Mouse (Mus musculus) cerebellum, adult 9-10 months (tissue): ENCODE measurements at regions not wholly inside any gene's neighbourhood (a gene's known extent, or its start where the extent isn't known, plus 50 kb on each side); places are given as distances from the start of the nearest gene placed in this dataset.
"Not testable (repeated sequence)": the region's sequence is repeated elsewhere in the genome, so short reads cannot be mapped to it uniquely, and the experiment has no call there.

Experiments
- DNase-seq: peaks from one replicate; pipeline ENCODE4 v3.0.0; 2022

DNA sequence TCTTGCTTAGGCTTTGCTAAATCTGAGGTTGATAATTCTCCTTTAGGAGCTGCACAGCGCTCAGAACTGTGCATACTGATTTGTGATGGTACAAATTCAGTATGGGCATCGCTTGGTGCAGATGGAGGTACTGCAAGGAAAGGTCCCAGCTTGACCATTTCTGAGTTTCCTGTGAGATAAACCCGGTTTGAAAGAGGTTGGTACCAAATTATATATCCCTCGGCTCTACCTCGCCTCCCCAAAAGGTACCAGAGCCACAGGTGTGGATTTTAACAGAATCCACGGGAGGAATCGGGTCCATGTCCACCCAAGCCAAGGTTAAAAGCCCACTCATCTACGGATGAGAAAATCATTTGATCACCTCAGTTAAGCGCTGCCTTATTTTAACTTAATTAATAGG lies 172.5 kb upstream of the Zfp808 start:
- not testable (repeated sequence) for DNase-seq

DNA sequence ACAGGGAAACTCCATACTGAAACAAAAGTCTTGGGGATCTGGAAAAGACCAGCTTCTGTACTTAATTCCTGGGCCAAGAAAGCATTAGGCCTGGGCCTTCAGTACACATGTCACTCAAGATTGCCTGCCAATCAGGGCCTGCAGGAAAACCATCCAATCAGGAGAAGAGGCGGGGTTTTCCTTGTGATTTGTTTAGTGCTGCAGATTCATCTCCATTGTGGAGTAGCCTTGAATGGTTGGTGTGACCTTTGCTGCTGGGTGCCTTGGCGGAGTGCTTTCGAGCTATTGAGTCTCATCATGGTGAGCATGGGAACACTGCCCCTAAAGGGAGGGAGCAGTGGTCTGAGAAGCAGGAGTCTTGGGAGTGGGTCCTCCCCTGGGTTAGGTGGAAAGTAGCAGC lies 150.8 kb upstream of the Zfp808 start:
- DNase-seq = not testable (repeated sequence)

DNA sequence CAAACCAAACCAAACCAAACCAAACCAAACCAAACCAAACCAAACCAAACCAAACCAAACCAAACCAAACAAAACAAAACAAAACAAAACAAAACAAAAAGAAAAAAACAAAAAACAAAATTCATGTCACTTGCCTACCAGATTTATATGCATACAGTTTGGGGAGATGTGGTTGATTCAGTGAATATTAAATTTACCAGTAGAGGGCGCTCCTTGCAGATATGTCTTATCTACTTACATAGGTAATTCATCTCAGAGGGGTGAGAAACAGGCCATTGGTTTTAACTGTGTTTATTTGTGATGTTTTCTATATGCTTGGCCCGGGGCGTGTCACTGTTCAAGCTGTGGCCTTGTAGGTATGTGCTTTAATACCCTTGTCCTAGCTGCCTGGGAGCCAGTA lies 133.2 kb upstream of the Zfp808 start:
- DNase-seq = not testable (repeated sequence)

DNA sequence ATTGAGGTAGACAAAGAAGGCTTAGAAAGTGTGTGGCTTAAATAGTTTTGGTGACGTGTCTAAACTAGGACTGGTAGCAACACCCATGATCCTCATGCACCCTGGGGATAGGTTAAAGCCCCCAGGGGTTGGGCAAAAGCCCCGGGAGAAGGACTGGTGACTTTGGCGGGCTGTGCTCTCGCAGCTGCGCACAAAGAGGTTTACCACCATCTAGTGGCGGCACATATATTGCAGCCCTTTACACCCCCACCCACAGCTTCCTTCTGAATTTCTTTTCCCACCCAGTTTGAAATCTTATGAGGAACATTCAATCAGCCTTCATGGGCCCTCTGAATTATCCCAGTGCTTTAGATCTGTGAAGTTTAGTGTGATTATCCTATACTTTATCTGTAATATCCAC lies 130.9 kb upstream of the Zfp808 start:
- not testable (repeated sequence) for DNase-seq

DNA sequence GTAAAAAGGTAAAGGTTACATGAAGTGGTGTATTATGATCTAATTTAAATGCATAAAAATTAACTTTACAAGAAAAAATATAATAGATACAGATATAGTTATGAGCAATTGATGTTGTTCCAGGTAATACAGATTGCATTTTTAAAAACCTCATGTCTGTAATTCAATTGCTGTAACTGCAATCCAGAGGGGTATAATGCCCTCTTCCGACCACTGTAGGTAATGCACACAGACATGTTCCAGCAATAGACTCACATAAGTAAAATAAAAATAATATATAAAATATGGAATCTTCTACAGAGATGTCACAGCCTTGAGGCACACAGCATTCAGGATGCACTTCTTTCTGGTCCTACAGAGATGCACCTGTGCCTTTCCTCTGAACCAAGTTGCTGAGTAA lies 122.4 kb upstream of the Zfp808 start:
- DNase-seq = not testable (repeated sequence)

DNA sequence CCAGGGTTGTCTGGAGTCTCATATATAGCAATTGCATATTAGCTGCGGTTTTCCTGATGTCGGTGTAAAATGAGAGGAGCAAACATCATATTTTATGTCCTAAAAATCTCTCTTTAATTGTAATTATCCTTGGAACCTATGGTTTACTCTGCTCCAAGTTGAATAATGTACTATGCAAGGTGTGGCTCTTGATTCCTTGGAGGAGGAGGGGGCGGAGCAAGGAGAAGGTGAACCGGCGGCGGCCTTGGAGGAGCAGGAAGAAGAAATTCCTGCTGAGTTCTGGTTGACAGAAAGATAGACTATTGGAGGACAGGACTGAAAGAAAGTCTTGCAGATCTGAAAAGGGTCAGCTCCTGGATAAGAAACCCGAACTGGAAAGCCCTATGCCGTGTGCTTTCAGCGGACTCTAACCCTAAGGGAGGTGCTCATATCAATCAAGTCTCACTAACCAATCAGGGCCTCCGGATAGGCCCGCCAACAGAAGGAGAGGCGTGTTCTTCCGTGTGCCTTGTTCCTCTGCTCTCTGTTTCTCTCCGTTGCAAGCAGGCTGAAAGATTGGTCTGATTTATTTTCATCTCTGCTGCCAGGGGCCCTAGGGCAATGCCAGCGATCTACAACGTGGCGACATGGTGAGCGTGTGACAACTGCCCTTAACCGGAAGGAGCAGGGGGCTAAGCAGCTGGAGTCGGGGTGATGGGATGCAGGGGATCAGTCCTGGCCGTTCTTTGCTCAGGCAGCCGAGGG lies 114.1 kb upstream of the Zfp808 start:
- peak; percentile 40 for DNase-seq

DNA sequence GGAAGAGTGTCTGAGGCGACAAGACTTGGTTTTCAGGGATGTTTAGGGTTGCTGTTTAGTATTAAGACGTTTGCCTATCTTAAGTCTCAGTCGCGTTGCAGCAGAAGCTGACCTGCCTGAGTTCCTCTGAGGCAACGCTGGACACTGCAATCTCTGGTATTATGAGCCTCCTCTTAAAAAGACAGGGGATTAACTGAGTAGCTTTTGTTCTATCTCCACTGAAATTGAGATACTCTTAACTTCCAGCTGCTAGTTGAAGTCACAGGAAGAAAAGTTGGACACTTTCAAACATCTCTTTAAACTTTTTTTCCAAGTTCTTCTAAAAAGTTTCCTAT lies 113.6 kb upstream of the Zfp808 start:
- not testable (repeated sequence) for DNase-seq

DNA sequence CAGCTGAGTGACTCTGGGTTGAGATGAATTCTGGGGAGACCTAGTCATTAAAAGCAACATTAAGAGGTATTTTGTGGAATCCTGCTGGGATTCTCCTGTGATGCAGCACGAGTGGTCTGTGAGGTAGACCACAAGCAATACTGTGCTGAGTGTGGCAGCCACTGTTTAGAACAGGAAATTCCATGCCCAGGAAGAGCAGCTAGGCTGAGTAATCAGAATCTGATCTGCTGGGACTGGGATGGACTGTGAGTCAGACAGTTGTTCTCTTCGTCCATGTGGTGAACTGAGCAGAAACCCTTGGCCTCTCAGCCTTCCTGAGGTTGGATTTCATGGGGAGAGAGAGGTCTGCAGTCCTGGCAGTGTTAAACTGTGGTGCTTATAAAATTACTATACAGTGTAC lies 92.0 kb upstream of the Zfp808 start:
- not testable (repeated sequence) for DNase-seq

DNA sequence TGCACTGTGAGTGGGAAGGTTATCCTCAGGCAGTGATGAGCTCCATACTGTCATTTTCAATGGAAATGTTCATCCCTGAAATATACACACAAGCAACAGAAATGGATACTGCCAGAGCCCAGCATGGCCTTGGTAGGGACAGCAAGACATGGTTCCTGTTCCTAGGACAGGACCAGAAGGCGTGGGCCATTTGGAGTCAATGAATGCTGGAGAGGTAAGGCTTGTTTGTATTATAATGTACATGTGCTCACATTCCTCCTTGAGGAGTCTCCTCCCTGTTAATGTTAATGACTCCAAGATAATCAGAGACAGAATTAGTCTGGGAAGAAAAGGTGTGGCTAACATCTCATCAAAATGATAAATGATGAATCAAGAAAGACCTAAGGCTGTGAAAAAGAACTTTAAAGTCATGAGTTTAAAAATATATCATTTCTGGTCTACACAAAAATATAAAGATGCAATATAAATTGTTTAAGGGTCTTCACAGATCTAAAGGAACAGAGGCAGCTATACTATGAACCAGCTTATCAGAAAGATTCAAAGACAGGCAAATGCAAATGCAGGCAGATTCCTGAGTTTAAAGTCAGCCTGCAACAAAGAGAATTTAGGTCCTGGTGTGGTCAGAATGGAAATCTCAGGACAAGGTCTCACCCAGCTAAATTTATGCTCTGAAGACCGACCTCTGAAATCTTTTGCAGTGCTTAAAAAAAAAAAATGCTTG lies 51.6 kb upstream of the Zfp808 start:
- not testable (repeated sequence) for DNase-seq

DNA sequence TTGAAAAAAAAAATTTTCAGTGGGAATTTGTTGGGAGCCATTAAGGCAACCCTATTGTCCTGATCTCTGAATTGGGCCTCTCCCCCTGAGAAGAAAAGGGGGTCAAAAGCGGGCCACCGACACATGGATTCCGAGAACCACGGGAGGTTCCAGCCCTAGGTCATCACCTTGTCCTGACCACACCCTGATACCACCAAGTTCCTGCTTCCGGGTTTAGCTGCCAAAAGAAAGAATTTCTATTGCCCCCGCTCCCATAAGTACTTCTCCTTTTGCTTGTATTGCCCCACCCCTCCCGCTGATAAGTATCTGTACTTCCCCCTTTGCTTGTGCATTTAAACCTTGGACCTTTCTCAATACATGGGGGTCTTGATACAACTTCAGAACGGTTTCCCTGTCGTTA lies 50.8 kb upstream of the Zfp808 start:
- DNase-seq = not testable (repeated sequence)
